Mouse (Mus musculus): Measurements from ENCODE around the gene Gm3383. TPM values are rescaled to one million over a fixed set of nuclear protein-coding genes. Genes with fewer than 3 reads are reported as not detected.

Gm3383 gene
- 1.3 TPM for total RNA-seq (2023)

GRCm38 (mm10) chr14:5807882-5808281 is at the start of gene Gm3383:
Gene Gm3383, minus strand, starts transcription at chr14:5807982.

GRCm38 (mm10) chr14:5830229-5830628 is 22.4 kb upstream of the Gm3383 start, which contains the start of gene Gm3424:
Gene Gm3424, minus strand, starts transcription at chr14:5830329.

DNA sequence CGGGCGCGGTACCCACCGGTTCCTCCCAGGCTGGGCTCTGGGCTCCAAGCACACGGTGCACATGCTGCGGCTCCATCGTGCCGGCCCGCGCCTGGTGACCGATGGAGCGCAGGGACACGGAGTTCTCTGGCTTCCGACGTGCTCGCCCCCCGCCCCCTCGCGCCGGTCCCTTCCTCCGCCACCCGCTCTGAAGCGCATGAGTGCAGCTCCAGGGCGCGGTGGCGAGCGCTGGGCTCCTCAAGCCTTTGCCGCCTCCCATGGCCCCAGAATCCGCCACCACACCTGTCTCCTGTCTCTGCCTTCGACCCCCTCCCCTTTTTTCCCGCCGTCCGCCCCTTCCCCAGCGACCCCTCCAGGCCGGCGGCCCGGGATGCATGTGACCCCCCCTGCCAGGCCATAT is 66.3 kb downstream of the Gm3383 start, which contains the start of gene Gm3373:
Gene Gm3373 (minus strand): TSS at position 101 of the 400 bp plus-strand sequence.

DNA sequence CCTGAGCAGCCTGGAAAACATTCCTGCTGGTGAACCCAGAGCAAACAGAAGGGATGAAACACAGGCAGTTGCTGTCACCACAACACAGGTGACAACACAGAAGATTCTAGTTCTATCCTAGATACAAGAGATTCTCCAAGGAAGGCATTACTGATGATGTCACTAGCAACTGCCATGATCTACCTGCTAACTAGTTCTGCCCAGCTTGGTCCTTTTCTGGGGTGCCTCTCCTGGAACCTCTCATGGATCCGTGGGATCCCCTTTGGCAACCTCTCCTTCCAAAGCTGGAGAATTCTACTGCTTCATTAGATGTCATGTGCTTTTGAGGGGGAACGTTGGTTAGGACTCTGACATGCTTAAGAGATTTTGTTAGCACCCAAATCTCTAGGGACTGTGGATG is 120.4 kb downstream of the Gm3383 start, which contains the start of gene Gm9603:
Gene Gm9603 (minus strand): TSS at position 101 of the 400 bp plus-strand sequence.

DNA sequence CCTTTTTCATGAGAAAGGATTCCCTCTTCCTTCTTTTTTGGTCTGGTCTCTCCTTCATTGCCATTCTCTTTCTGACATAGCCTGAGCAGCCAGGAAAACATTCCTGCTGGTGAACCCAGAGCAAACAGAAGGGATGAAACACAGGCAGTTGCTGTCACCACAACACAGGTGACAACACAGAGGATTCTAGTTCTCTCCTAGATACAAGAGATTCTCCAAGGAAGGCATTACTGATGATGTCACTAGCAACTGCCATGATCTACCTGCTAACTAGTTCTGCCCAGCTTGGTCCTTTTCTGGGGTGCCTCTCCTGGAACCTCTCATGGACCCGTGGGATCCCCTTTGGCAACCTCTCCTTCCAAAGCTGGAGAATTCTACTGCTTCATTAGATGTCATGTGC is 174.9 kb downstream of the Gm3383 start, which contains the start of gene Gm8265:
Gene Gm8265 (minus strand): TSS at position 101 of the 400 bp plus-strand sequence.

Other genes starting within 250 kb of the Gm3383 start
- gene Gm8265, start 175.0 kb downstream of the Gm3383 start, total RNA-seq (2023) = not detected
- gene Gm9603, start 120.5 kb downstream of the Gm3383 start, total RNA-seq (2023) = not detected
- gene Gm3373, start 66.4 kb downstream of the Gm3383 start, total RNA-seq (2023) = not detected
- not detected for gene Gm3424, start 22.3 kb upstream of the Gm3383 start, total RNA-seq (2023)
- not detected for gene Gm8237, start 72.4 kb upstream of the Gm3383 start, total RNA-seq (2023)
- gene Gm3248, start 153.8 kb upstream of the Gm3383 start, total RNA-seq (2023) = not detected
- gene Gm3453, start 171.2 kb upstream of the Gm3383 start, total RNA-seq (2023) = not detected

Measured in CD4-positive naive resting alpha-beta T cell, adult 76 days (primary cell).